Mouse (Mus musculus) gonadal fat pad, adult 2 months (tissue): Measurements from ENCODE around the gene Gm2696. TPM values are rescaled to one million over a fixed set of nuclear protein-coding genes. Genes with fewer than 3 reads are reported as not detected.

Source experiments
- DNase-seq: peaks from one replicate; pipeline ENCODE4 v3.0.0-alpha.2; 2012; ENCODE audit warnings: low read depth
- polyA plus RNA-seq: library from polyadenylated mRNA; depleted of rRNA; stranded (reverse); fragments of >200 nt; gene quantifications from 2 replicates; pipeline ENCODE4 v1.2.3, GENCODE M21; 2012; rRNA removed

Gene Gm2696
- polyA plus RNA-seq, 1 experiment = not detected

DNA sequence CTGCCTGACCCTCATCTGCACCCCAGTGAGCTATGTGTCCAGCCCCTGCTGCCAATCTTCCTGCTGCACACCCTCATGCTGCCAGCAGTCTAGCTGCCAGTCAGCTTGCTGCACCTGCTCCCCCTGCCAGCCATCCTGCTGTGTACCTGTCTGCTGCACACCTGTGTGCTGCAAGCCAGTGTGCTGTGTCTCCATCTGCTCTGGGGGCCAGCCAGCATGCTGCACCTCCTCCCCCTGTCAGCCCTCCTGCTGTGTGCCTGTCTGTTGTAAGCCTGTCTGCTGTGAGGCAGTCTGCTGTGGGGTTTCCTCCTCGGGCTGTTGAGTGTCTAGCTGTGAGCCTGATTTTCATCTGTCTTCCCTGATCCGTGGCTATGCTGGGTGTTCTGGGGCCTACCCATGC lies 32.5 kb downstream of the Gm2696 start:
- DNase-seq = no peak

DNA sequence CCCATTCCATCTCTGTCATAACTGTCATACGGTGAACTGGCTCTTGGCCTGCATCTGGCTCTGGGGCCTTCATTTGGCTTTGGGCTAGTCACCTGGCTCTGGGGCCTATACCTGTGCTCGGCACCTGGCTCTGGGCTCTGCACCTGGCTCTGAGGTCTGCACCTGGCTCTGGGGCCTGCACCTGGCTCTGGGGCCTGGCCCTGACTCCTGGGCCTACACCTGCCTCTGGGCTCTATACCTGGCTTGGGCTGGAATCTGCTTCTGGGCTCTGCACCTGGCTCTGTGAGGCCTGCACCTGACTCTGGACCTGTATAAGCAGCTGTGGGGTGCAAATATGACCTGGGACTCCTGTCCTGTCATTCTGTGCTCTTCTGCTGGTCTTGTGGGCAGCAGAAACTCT lies 33.1 kb downstream of the Gm2696 start:
- no peak for DNase-seq

DNA sequence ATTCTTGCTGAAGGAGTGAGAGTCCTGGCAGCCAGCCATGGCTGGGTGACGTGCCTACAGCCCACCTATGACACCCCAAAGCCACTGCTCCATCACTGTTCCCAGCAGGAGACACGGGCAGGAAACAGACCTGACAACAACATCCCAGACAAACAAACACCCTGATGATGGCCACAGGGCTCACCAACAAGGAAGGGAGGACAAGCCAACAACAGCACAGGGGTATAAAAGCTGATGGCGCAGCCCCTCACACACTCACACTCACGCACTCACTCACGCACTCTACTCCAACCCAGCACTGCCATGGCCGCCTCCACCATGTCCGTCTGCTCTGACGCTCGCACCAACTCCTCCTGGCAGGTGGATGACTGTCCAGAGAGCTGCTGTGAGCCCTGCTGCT lies 38.1 kb downstream of the Gm2696 start, which contains the start of gene Gm10318:
Gm10318 (plus strand) TSS at position 301 of the 400 bp plus-strand sequence.
- no peak for DNase-seq

DNA sequence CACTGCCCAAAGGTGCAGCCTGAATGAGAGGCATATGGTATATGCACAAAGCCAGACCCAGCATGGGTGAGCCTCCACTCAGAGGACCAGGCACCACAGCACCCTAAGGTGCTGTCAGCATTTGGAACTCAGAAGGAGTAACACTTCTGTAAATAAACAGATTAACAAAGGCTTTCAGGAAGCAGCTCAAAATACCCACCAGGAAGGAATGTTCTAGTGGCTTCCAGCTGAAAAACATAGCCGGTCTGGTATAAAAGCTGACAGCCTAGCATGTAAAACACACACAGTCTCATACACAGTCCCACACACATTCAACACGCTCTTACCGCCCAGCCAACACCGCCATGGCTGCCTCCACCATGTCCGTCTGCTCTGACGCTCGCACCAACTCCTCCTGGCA lies 47.2 kb downstream of the Gm2696 start, which contains the start of gene Gm3285:
Gm3285 (plus strand) TSS at position 301 of the 400 bp plus-strand sequence.
- DNase-seq = no peak

DNA sequence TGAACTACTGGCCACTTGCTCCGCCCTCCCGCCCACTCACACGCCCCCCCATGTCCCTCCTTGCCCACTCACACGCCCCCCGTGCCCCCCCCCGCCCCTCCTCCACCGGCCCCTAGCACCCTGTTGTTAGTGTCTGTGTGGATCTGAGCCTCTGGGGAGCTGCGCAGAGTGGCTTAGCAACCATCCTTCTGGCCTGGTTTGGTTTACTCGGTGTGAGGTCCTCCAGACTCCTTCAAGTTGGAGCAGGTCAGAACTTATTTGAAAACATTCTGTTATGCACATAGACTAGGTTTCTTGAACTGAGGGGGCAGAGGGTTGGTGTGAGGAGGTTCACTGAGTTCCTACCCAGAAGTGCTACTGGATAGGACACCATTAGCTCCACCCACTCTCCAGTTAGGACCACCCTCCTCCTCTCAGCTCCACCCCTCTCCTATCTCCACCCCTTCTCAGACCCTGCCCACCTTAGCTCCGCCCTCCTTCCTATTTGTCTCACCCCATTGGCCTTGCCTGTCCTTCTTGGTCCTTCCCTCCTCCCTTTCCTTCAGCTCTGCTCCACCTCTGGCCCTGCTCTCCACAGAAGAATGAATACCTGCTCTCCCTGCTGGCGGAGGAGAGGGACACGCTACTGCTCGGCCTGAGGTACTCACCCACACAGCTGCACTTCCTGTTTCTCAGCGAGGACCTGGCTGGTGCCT lies 49.7 kb downstream of the Gm2696 start:
- peak; percentile 63 for DNase-seq

DNA sequence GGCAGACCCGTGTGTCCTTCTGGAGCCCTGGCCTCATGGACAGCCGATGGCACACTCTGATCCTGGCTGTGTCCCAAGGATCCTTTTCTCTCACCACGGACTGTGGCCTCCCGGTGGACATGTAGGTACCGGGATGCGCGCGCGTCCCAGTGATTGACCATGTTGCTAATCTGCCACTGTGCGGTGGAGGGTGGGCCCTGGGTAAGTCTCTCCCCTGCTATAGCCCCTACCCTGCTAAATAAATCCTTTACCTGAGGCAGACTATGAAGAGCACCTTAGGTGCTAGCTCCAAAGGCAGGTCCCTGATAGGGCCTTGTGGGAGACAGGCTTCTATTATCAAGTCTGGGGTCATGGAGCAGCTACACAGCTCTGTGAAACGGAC lies 50.3 kb downstream of the Gm2696 start:
- DNase-seq = no peak

DNA sequence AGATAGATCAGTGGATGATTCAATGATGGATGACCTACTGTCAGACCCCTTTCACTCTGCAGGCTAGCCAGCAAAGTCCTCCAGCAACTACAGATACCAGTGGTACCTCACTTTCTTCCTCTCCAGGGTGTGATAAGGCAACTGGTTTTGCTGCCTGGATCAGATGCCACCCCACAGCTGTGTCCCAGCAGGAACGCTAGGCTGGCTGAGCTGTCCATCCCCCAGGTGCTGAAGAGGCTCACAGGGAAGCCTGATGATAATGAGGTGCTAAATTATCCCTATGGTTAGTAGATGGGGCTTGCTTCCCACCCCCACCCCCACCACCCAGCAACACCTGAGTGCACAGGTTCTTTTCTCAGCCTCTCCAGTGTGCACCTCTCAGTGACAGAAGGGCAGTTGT lies 53.1 kb downstream of the Gm2696 start:
- no peak for DNase-seq

DNA sequence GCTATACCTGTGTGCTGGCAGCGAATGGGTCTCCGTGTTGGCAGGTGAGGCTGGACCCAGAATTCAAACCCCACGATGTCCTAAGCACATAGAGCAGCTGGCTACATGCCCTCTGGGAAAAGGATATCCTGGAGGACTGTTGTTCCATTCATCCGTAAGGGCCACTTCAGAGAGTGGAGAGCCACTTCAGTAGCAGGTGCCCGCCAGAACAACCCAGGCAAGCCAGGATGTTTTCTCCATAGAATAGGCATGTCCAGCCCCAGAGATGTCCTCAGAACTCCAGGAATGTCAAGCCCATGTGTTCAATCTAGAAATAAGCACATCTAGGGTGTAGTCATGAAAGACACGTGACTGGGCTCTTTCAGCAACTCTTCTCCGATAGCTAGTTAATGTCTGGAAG lies 55.2 kb downstream of the Gm2696 start:
- no peak for DNase-seq

DNA sequence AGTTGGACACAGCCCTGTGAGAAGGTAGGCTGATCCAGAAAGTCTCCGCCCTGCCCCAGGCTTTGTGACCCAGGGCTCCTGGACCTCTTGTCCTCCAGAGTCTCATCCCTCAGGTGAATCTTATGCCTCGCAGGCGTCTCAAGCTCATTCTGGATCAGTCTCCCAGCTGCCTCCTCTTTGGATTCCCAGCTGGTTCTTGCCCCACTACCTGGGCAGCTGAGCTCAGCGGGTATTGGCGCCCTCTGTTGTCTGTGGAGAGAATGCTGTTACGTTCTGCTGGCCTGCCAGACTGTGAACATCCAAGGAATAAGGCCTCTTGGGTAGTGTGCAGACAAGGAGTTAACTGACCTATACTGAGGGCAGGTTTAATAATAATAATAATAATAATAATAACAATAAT lies 64.5 kb downstream of the Gm2696 start:
- no peak for DNase-seq

DNA sequence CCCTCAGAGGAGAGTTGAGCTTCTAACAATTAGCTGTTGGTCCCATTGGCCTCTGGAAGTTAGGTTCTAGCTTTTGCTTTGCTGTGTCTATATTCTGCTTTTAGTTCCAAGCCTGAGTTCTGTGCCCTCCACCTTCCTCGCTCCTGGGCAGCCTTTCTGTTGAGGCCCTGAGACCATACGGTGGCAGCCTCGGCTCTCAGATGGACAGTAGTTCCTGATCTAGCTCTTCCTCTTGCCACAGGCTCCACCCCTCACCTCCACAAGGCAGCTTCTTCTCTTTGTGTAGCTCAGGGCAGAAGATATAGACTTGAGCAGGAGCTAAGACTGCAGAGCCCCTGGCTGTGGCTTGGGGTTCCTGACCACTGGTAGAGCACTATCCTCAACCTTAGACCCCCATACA lies 65.8 kb downstream of the Gm2696 start:
- DNase-seq = no peak

DNA sequence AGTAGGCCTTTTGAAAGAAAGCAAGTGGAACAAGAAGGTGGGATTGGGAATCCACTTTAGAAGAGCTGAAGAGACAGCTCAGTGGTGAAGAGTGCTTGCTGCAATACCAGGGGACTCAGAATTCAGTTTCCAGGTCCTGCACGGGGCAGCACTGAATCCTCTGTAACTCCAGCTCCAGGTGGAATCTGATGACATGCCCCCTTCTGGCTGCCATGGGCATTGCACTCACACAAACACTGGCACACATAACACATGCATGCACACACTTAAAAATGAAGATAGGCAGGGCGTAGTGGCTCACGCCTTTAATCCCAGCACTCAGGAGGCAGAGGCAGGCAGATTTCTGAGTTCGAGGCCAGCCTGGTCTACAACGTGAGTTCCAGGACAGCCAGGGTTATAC lies 68.1 kb downstream of the Gm2696 start:
- DNase-seq = no peak

Other genes with a start within 250 kb of the Gm2696 start
- gene Pttg1ip, start 233.0 kb upstream of the Gm2696 start, polyA plus RNA-seq = 203 and 244 TPM in 2 replicates
- gene Sumo3, start 208.6 kb upstream of the Gm2696 start, polyA plus RNA-seq = 270 and 286 TPM in 2 replicates
- 0.75 TPM in 1 of 2 replicates, not detected in the other for gene Gm49325, start 208.5 kb upstream of the Gm2696 start, polyA plus RNA-seq
- gene Ube2g2, start 192.4 kb upstream of the Gm2696 start, polyA plus RNA-seq = 46.0 and 47.8 TPM in 2 replicates
- gene Tspear, start 128.1 kb upstream of the Gm2696 start, polyA plus RNA-seq = 0.54 and 1.1 TPM in 2 replicates
- gene Gm19402, start 123.9 kb upstream of the Gm2696 start, polyA plus RNA-seq = not detected in 2 replicates
- gene Gm9508, start 117.4 kb upstream of the Gm2696 start, polyA plus RNA-seq = not detected in 2 replicates
- not detected in 2 replicates for gene Gm10272, start 108.1 kb upstream of the Gm2696 start, polyA plus RNA-seq
- gene Gm10024, start 103.2 kb upstream of the Gm2696 start, polyA plus RNA-seq = not detected in 2 replicates
- not detected in 2 replicates for gene Gm10142, start 98.9 kb upstream of the Gm2696 start, polyA plus RNA-seq
- not detected in 2 replicates for gene Krtap12-1, start 94.1 kb upstream of the Gm2696 start, polyA plus RNA-seq
- not detected in 2 replicates for gene Gm10100, start 88.2 kb upstream of the Gm2696 start, polyA plus RNA-seq
- gene Gm18596, start 72.0 kb upstream of the Gm2696 start, polyA plus RNA-seq = not detected in 2 replicates
- gene Gm9736, start 63.3 kb upstream of the Gm2696 start, polyA plus RNA-seq = not detected in 2 replicates
- not detected in 2 replicates for gene Gm3233, start 55.0 kb upstream of the Gm2696 start, polyA plus RNA-seq
- not detected in 2 replicates for gene Gm3238, start 43.4 kb upstream of the Gm2696 start, polyA plus RNA-seq
- gene Gm7138, start 37.7 kb upstream of the Gm2696 start, polyA plus RNA-seq = not detected in 2 replicates
- gene Gm3250, start 32.1 kb upstream of the Gm2696 start, polyA plus RNA-seq = not detected in 2 replicates
- gene Gm7137, start 26.5 kb upstream of the Gm2696 start, polyA plus RNA-seq = not detected in 2 replicates
- not detected in 2 replicates for gene Gm9639, start 19.6 kb upstream of the Gm2696 start, polyA plus RNA-seq
- gene Gm19668, start 15.5 kb upstream of the Gm2696 start, polyA plus RNA-seq = not detected in 2 replicates
- not detected in 2 replicates for gene Gm9507, start 2.8 kb upstream of the Gm2696 start, polyA plus RNA-seq
- not detected in 2 replicates for gene Krtap10-4, start 12.4 kb downstream of the Gm2696 start, polyA plus RNA-seq
- 0.11 TPM in 1 of 2 replicates, not detected in the other for gene Krtap10-10, start 21.3 kb downstream of the Gm2696 start, polyA plus RNA-seq
- gene Gm36176, start 32.1 kb downstream of the Gm2696 start, polyA plus RNA-seq = not detected in 2 replicates
- not detected in 2 replicates for gene Gm10318, start 38.2 kb downstream of the Gm2696 start, polyA plus RNA-seq
- gene Gm3285, start 47.3 kb downstream of the Gm2696 start, polyA plus RNA-seq = not detected in 2 replicates
- 6.6 and 7.8 TPM in 2 replicates for gene Lrrc3, start 87.9 kb downstream of the Gm2696 start, polyA plus RNA-seq
- 1.1 and 2.1 TPM in 2 replicates for gene Trpm2, start 155.9 kb downstream of the Gm2696 start, polyA plus RNA-seq
- 54.7 and 66.3 TPM in 2 replicates for gene 1810043G02Rik, start 163.8 kb downstream of the Gm2696 start, polyA plus RNA-seq
- gene Pfkl, start 195.4 kb downstream of the Gm2696 start, polyA plus RNA-seq = 115 and 175 TPM in 2 replicates
- gene Dnmt3l, start 227.3 kb downstream of the Gm2696 start, polyA plus RNA-seq = 1.2 and 6.6 TPM in 2 replicates
- gene Aire, start 228.9 kb downstream of the Gm2696 start, polyA plus RNA-seq = 0.99 and 1.00 TPM in 2 replicates